Comparison of ENCODE assay signal across 8 mouse cellular contexts in genomic region chr3:51888662-51889433, GRCm38 (mm10).
DNase-seq lines count a peak whose midpoint lies in the region; ATAC-seq lines count a peak whose summit lies in the region.

No protein-coding gene starts in this region.

- H3K27ac ChIP-seq in embryonic facial prominence, embryonic 13.5 days: peak overlapping the region; percentile 30
- H3K27ac ChIP-seq in neural tube, embryonic 15.5 days (replicated peaks): peak overlapping the region; percentile 92

- no peaks in the 10 kb centered on the region for H3K36me3 ChIP-seq in embryonic facial prominence, embryonic 13.5 days
- H3K36me3 ChIP-seq in neural tube, embryonic 15.5 days: no peaks in the 10 kb centered on the region

- peak overlapping the region; percentile 54 for H3K9ac ChIP-seq in embryonic facial prominence, embryonic 13.5 days
- H3K9ac ChIP-seq in neural tube, embryonic 15.5 days (replicated peaks): no peak overlapping the region

- WGBS in embryonic facial prominence, embryonic 13.5 days: 13% methylated on average over 20 of the region's 20 CpGs
- 32% methylated on average over 20 of the region's 20 CpGs for WGBS in large intestine, adult 2 months
- 4% methylated on average over 20 of the region's 20 CpGs for WGBS in neural tube, embryonic 15.5 days

- no peaks in the 10 kb centered on the region for H3K27me3 ChIP-seq in embryonic facial prominence, embryonic 13.5 days
- no peaks in the 10 kb centered on the region for H3K27me3 ChIP-seq in neural tube, embryonic 15.5 days (replicated peaks)

- no peaks in the 10 kb centered on the region for H3K9me3 ChIP-seq in embryonic facial prominence, embryonic 13.5 days
- no peaks in the 10 kb centered on the region for H3K9me3 ChIP-seq in neural tube, embryonic 15.5 days (replicated peaks)

- H3K4me2 ChIP-seq in embryonic facial prominence, embryonic 13.5 days: peak overlapping the region; percentile 55
- H3K4me2 ChIP-seq in neural tube, embryonic 15.5 days: peak overlapping the region; percentile 50

- ATAC-seq in embryonic facial prominence, embryonic 13.5 days (ENCODE audit: insufficient number of reproducible peaks, insufficient read depth, low FRiP score, low TSS enrichment, low read depth): no peak
- peak; percentile 88 for ATAC-seq in neural tube, embryonic 15.5 days (ENCODE audit: low FRiP score)
- ATAC-seq in frontal cortex, adult (ENCODE audit: low TSS enrichment): no peak

- DNase-seq in kidney, adult 18-20 months: peak; percentile 28
- DNase-seq in kidney, postnatal 36 days: no peak
- peak; percentile 40 for DNase-seq in large intestine, adult 2 months (ENCODE audit: low read depth, low spot score)
- no peak for DNase-seq in thymus, postnatal 10 days (ENCODE audit: low spot score in 2 of 2)
- DNase-seq in spleen, adult 18-20 months: no peak

- peaks cover 42% of the 10 kb centered on the region for H3K4me1 ChIP-seq in embryonic facial prominence, embryonic 13.5 days
- peaks cover 31% of the 10 kb centered on the region for H3K4me1 ChIP-seq in neural tube, embryonic 15.5 days

- peak overlapping the region; percentile 26 for H3K4me3 ChIP-seq in embryonic facial prominence, embryonic 13.5 days
- H3K4me3 ChIP-seq in neural tube, embryonic 15.5 days (replicated peaks): peak overlapping the region; percentile 8; the same call in 1 of the 2 replicates

Comparison
In these comparisons a context has a peak if more than half of its experiments do, and no peak if none do; other contexts are left out.
1. DNase-seq: peak in kidney, adult 18-20 months (single experiment) and large intestine, adult 2 months (single experiment); none in kidney, postnatal 36 days (0 of 2), thymus, postnatal 10 days (0 of 2) and spleen, adult 18-20 months (0 of 2).